Mouse (Mus musculus): Measurements from ENCODE around the gene Depdc5.

DNA sequence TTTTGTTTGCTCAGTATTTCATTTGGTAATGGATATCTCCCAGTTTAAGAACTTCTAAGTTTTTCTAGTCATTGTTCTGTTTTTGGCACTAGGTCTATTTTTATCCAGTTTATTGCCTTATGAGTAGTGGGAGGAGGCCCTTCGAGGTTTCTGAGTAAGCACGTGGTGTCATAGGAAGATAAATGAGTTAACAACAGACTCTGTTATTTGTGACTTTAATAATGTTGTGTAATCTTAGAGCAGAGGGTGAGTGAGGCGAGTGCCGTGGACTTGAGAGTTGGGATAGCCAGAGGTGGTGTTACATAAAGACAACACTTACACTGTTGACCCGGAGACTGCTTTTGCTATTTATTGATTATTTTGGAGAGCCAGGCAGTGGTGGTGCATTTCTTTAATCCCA lies 161.0 kb downstream of the Depdc5 start:
- TF ChIP-seq ZC3H11A (IDR thresholded peaks at IDR 0.05; ENCODE audit: borderline replicate concordance, low read depth, low read length) (no peak), MAFK (IDR thresholded peaks at IDR 0.05; ENCODE audit: insufficient read depth, low read depth, low read length) (no peak)

Data from ES-E14 (cell line).